Mouse (Mus musculus) limb, embryonic 13.5 days (tissue): ENCODE results near the gene Nav2. TPM values are rescaled to one million over a fixed set of nuclear protein-coding genes. Genes with fewer than 3 reads are reported as not detected.

ENCODE experiments used
- ATAC-seq: fragments of 200-750 bp; cut with Nextera tagmentation; 2 replicates; pipeline ENCODE4 v1.8.0; 2017; ENCODE audit warnings: low read depth, moderate number of reproducible peaks, moderate TSS enrichment; ENCODE audit not compliant: low FRiP score
- H3K27ac ChIP-seq: fragments of 300-500 bp; sonication (generic); 2 replicates; pipeline ENCODE4 v1.5.1; 2015; ENCODE audit warnings: inconsistent platforms, mild to moderate bottlenecking, moderate library complexity
- H3K27me3 ChIP-seq: fragments of 300-500 bp; sonication (generic); 2 replicates; pipeline ENCODE4 v1.6.1; 2015; ENCODE audit warnings: mild to moderate bottlenecking, inconsistent platforms
- H3K36me3 ChIP-seq: fragments of 300-500 bp; sonication (generic); 2 replicates; pipeline ENCODE4 v1.6.1; 2015; ENCODE audit warnings: inconsistent platforms, mild to moderate bottlenecking, moderate library complexity
- H3K4me1 ChIP-seq: fragments of 300-500 bp; sonication (generic); 2 replicates; pipeline ENCODE4 v1.6.1; 2015; ENCODE audit warnings: inconsistent platforms
- H3K4me2 ChIP-seq: fragments of 300-500 bp; sonication (generic); replicated peaks from 2 replicates; pipeline ENCODE4 v1.6.1; 2015; ENCODE audit warnings: inconsistent platforms, mild to moderate bottlenecking, moderate library complexity
- H3K4me3 ChIP-seq: fragments of 300-500 bp; sonication (generic); 2 replicates; pipeline ENCODE4 v1.5.1; 2015; ENCODE audit warnings: moderate library complexity, mild to moderate bottlenecking, inconsistent platforms
- H3K9ac ChIP-seq: fragments of 300-500 bp; sonication (generic); 2 replicates; pipeline ENCODE4 v1.6.1; 2015; ENCODE audit warnings: mild to moderate bottlenecking, inconsistent platforms
- H3K9me3 ChIP-seq: fragments of 300-500 bp; sonication (generic); 2 replicates; pipeline ENCODE4 v1.6.1; 2016; ENCODE audit warnings: inconsistent platforms
- WGBS: fragments of 180-500 bp; shearing (Covaris S2); methylation state at CpG from one replicate; pipeline ENCODE4 v1.1.7; 2015; 5-methylcytosine and 5-hydroxymethylcytosine counted together
- polyA plus RNA-seq: library from polyadenylated mRNA; unstranded; fragments of >200 nt; fragmentation: Nextera tagmentation; extraction: Ambion mirVana; gene quantifications from 2 replicates; pipeline ENCODE4 v1.2.1, GENCODE M21; 2015

Gene Nav2
- polyA plus RNA-seq, 1 experiment from 2014 or later = 17.4 TPM

- peaks cover 53% of the 10 kb centered on the region for H3K4me1 ChIP-seq
- ATAC-seq = no peak
- H3K9ac ChIP-seq = 0 out of 2 replicates have a peak overlapping the region, but pooled peaks have one; percentile 31
- peak overlapping the region; percentile 34 for H3K4me2 ChIP-seq
- H3K27ac ChIP-seq = no peak overlapping the region; the same call in 1 of the 2 replicates
- H3K27me3 ChIP-seq = peaks cover 8% of the 10 kb centered on the region; the same call in 1 of the 2 replicates
- H3K36me3 ChIP-seq = no peaks in the 10 kb centered on the region
- no peaks in the 10 kb centered on the region for H3K9me3 ChIP-seq
- WGBS = 6% methylated on average over 4 of the region's 4 CpGs
- no peak overlapping the region for H3K4me3 ChIP-seq
These were observed 619.0 kb downstream of the Nav2 start for GRCm38 (mm10) chr7:49527495-49527894.

DNA sequence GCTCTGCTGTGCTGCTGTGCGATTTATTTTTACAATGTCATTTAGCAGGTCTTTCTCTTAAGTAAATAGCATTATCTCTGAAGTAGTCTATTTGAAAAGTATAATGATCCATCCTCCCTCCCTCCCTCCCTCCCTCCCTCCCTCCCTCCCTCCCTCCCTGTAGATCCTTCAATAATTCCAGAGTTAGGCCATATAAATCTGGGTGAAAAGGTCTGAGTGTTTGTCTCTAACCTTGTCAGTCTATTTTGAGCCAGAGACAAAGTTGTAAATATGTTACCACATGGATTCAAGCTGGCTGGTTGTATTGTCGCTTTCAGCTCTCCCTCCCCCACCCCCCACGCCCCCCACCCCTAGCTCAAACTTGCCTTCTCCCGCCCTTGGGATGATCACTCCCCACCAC is 619.4 kb downstream of the Nav2 start:
- Histone ChIP-seq H3K27ac (no peak overlapping the region; the same call in 1 of the 2 replicates), H3K4me2 (peak overlapping the region; percentile 34)
- 15% methylated on average over 4 of the region's 4 CpGs for WGBS

DNA sequence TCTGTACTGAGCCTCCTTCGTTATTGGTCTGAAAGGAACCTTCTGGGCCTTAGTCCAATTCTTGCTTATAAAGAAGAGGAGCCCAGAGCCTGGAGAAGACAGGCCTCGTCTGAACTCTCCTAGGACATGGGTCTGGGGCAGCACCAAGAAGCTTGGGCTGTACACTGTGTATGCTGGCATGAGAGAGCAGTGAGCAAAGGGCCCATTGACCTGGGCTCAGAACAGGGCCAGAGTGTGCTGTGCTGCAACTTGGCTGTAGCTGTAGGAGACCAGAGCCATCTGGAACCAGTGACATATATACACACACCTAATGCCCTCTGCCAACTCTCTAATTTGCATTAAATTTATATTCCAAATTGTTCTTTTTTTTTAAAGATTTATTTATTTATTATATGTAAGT is 621.0 kb downstream of the Nav2 start:
- Histone ChIP-seq H3K36me3 (no peaks in the 10 kb centered on the region), H3K4me3 (no peak overlapping the region), H3K27me3 (no peaks in the 10 kb centered on the region), H3K27ac (no peak overlapping the region), H3K9me3 (no peaks in the 10 kb centered on the region), H3K9ac (no peak overlapping the region), H3K4me2 (no peak overlapping the region), H3K4me1 (peaks cover 40% of the 10 kb centered on the region)
- ATAC-seq = no peak
- WGBS = 71% methylated on average over 2 of the region's 2 CpGs

More for the DNA sequence above, 619.4 kb downstream of the Nav2 start:
- Histone ChIP-seq H3K36me3 (no peaks in the 10 kb centered on the region), H3K4me1 (peaks cover 49% of the 10 kb centered on the region), H3K9ac (no peak overlapping the region), H3K9me3 (no peaks in the 10 kb centered on the region), H3K27me3 (peaks cover 8% of the 10 kb centered on the region; the same call in 1 of the 2 replicates), H3K4me3 (no peak overlapping the region)
- no peak for ATAC-seq

GRCm38 (mm10) chr7:49533571-49533970 is 625.1 kb downstream of the Nav2 start:
- Histone ChIP-seq H3K36me3 (no peaks in the 10 kb centered on the region), H3K9me3 (no peaks in the 10 kb centered on the region), H3K4me3 (no peak overlapping the region), H3K27me3 (no peaks in the 10 kb centered on the region), H3K9ac (no peak overlapping the region), H3K4me1 (peaks cover 15% of the 10 kb centered on the region), H3K27ac (no peak overlapping the region), H3K4me2 (no peak overlapping the region)
- WGBS = 74% methylated on average over 8 of the region's 8 CpGs
- ATAC-seq = no peak

- Histone ChIP-seq H3K36me3 (no peaks in the 10 kb centered on the region), H3K4me2 (no peak overlapping the region), H3K4me3 (no peak overlapping the region), H3K27ac (no peak overlapping the region), H3K4me1 (peaks cover 12% of the 10 kb centered on the region; the same call in 1 of the 2 replicates), H3K9ac (no peak overlapping the region), H3K9me3 (no peaks in the 10 kb centered on the region), H3K27me3 (no peaks in the 10 kb centered on the region)
- ATAC-seq = no peak
- 81% methylated on average over 6 of the region's 6 CpGs for whole genome bisulfite sequencing
These were observed 625.7 kb downstream of the Nav2 start for GRCm38 (mm10) chr7:49534208-49534607.

DNA sequence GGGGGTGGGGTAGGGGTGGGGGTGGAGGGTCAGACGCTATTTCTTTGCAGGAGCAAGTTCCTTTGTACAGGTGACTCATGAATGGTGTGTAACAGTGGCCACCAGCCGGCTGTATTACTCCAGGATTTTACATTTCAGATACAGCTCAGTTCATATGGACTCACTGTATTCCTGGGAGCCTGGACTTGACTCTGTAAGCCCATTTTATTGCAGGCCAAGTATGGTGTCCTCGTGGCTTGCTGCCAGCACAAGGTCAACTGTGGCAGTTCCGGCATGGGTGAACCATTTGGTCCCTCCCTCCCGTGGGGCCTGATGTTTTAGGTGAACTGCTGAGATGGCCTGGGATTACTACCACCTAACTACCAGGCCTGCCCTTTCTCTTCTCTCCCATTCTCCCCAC is 629.8 kb downstream of the Nav2 start:
- ATAC-seq = no peak

GRCm38 (mm10) chr7:49540181-49540580 is 631.7 kb downstream of the Nav2 start:
- no peak overlapping the region for H3K4me2 ChIP-seq
- no peaks in the 10 kb centered on the region for H3K36me3 ChIP-seq
- H3K27me3 ChIP-seq = no peaks in the 10 kb centered on the region
- no peaks in the 10 kb centered on the region for H3K9me3 ChIP-seq
- H3K27ac ChIP-seq = no peak overlapping the region
- no peak overlapping the region for H3K4me3 ChIP-seq
- WGBS = 90% methylated on average over 9 of the region's 9 CpGs
- H3K9ac ChIP-seq = no peak overlapping the region
- H3K4me1 ChIP-seq = peaks cover 6% of the 10 kb centered on the region
- ATAC-seq = no peak

More for the DNA sequence above, 629.8 kb downstream of the Nav2 start:
- no peaks in the 10 kb centered on the region for H3K36me3 ChIP-seq
- H3K9me3 ChIP-seq = no peaks in the 10 kb centered on the region
- no peak overlapping the region for H3K27ac ChIP-seq
- H3K4me1 ChIP-seq = 0 out of 2 replicates have a peak, but pooled peaks cover 3% of the 10 kb centered on the region
- H3K4me2 ChIP-seq = no peak overlapping the region
- no peak overlapping the region for H3K9ac ChIP-seq
- 62% methylated on average over 5 of the region's 5 CpGs for WGBS
- no peak overlapping the region for H3K4me3 ChIP-seq
- no peaks in the 10 kb centered on the region for H3K27me3 ChIP-seq

DNA sequence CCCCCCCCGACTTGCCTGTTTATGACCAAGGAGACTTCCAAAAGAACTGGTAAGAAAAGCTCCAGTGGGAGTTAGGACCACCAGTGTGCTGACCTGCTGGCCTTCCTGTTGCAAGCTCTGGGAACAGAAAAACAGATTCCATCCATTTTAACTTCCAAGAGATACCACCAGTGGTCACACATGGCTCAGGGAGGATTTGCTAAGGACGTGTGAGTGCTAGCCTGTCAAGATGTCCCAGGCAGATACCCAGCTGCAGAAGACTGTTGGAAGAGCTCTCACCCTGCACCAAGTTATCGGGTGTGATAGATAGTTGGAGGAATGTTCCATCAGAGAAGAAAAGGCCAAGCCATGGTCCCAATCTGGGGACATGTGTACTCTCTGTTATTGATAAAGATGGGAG is 633.6 kb downstream of the Nav2 start:
- Histone ChIP-seq H3K9me3 (no peaks in the 10 kb centered on the region), H3K4me3 (no peak overlapping the region), H3K4me1 (peaks cover 8% of the 10 kb centered on the region), H3K27me3 (no peaks in the 10 kb centered on the region), H3K36me3 (peaks cover 8% of the 10 kb centered on the region; the same call in 1 of the 2 replicates), H3K9ac (no peak overlapping the region), H3K27ac (no peak overlapping the region), H3K4me2 (no peak overlapping the region)
- WGBS = 75% methylated on average over 3 of the region's 3 CpGs
- ATAC-seq = no peak

DNA sequence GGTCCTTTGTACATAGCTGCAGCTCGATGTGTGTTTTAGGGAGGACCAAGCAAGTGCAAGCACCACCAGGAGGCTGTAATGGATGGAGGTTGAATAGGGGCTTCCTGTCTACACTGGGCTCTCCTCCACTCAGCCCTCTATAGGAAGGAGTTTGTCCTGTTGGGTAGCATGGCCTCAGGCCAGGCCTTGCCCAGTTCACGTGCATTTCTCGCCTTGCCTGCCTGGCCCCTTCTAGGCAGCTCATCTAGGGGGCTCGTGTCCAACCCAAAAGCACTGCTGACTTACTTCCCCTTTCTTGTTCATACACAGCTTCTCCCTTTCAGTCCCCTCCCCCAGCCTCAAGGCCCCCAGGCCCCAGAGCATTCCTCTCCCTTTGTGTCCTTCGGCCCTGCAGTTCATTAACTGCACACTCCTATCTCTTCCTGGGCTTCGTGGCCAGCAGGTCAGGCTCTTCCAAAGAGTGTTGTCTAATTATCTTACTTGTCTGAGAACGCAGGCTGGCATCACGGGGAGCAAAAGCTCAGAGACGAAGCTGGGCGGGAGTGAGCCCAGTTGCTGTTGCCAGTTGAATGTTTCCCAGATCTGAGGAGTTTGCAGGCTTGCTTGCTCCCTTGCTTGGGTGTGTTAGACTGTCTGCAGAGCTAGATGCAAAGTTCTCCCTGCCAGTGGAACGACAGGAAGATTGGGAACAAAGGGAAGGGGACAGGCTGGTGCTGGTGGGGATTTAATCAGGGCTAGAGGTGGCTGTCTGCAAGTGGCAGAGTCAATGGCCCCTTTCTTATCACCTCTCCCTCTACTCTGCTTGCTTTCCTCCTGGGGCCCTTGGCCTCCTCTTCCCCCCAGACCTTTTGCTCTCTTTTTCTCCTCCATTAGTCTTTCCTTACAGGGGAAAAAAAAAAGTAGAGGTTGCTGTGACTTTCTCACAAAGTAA is 636.5 kb downstream of the Nav2 start:
- H3K9ac ChIP-seq = 0 out of 2 replicates have a peak overlapping the region, but pooled peaks have one; percentile 35
- H3K4me2 ChIP-seq = no peak overlapping the region
- no peaks in the 10 kb centered on the region for H3K9me3 ChIP-seq
- peaks cover 8% of the 10 kb centered on the region for H3K4me1 ChIP-seq
- H3K4me3 ChIP-seq = no peak overlapping the region
- no peak for ATAC-seq
- WGBS = 44% methylated on average over 11 of the region's 11 CpGs
- no peak overlapping the region for H3K27ac ChIP-seq
- H3K27me3 ChIP-seq = no peaks in the 10 kb centered on the region
- H3K36me3 ChIP-seq = peaks cover 33% of the 10 kb centered on the region

- Histone ChIP-seq H3K9me3 (no peaks in the 10 kb centered on the region), H3K4me3 (no peak overlapping the region), H3K27ac (no peak overlapping the region), H3K4me2 (no peak overlapping the region), H3K9ac (no peak overlapping the region), H3K27me3 (no peaks in the 10 kb centered on the region), H3K4me1 (peaks cover 11% of the 10 kb centered on the region), H3K36me3 (peaks cover 33% of the 10 kb centered on the region)
- WGBS = 87% methylated on average over 15 of the region's 15 CpGs
- no peak for ATAC-seq
These were observed 637.2 kb downstream of the Nav2 start for GRCm38 (mm10) chr7:49545706-49546097.

GRCm38 (mm10) chr7:49548397-49548796 is 639.9 kb downstream of the Nav2 start:
- Histone ChIP-seq H3K4me3 (no peak overlapping the region), H3K27me3 (no peaks in the 10 kb centered on the region), H3K9me3 (no peaks in the 10 kb centered on the region), H3K4me1 (peaks cover 25% of the 10 kb centered on the region), H3K27ac (no peak overlapping the region), H3K9ac (no peak overlapping the region), H3K36me3 (peaks cover 42% of the 10 kb centered on the region), H3K4me2 (no peak overlapping the region)
- 90% methylated on average over 11 of the region's 11 CpGs for WGBS
- ATAC-seq = no peak

DNA sequence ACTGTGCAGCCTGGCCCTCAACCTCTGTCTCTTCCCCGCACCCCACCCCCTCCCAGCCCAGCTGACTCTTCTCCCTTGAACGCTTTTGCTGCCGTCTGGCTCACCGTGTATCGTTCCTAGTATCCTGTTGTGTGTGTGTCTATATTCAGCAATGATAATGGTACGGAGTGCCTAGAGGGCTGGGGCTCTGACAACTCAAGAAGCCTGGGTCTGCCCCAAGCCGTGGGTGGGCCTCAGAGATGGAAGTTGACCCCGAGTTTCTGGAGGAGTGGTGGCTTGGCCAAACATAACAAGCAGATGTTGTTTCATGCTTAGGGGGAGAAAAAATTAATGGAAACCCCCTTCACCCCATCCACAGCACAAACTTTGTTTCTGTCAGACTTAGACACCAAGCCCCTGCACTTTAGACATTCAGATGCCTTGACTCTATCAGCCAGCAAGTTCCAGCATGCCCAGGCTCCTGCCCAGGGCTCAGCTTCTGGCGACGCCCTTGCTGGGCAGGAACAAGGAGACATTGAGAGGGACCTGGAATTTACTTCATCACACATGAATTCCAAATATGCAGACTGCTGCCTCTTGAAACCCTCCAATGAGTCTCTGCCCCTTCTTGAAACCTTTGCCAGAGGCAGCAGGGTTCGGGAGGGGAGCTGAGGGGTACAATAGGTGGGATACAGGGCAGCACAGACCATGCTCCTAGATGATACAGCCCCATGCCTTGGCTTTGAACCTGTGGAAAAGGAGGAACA is 644.9 kb downstream of the Nav2 start:
- H3K9me3 ChIP-seq = no peaks in the 10 kb centered on the region
- peak overlapping the region; percentile 19; the same call in 1 of the 2 replicates for H3K4me2 ChIP-seq
- H3K4me1 ChIP-seq = peaks cover 63% of the 10 kb centered on the region
- no peaks in the 10 kb centered on the region for H3K27me3 ChIP-seq
- 41% methylated on average over 11 of the region's 11 CpGs for WGBS
- ATAC-seq = peak; percentile 71
- no peak overlapping the region for H3K9ac ChIP-seq
- H3K4me3 ChIP-seq = no peak overlapping the region
- peaks cover 22% of the 10 kb centered on the region for H3K36me3 ChIP-seq
- H3K27ac ChIP-seq = peak overlapping the region; percentile 87
